Mouse (Mus musculus) heart, adult 11 months (tissue): ENCODE data around the gene Gm28635.
A peak's percentile ranks its signal among the peaks of the same experiment; 100 is the strongest.

Experiments
- DNase-seq: peaks from one replicate; pipeline ENCODE4 v3.0.0; 2022

Gm28635 gene

GRCm38 (mm10) chr2:84636231-84636741 lies 41.6 kb downstream of the Gm28635 start:
- DNase-seq, result peak; percentile 96

- peak; percentile 100 for DNase-seq
Measured at GRCm38 (mm10) chr2:84635611-84636010, 42.2 kb downstream of the Gm28635 start.

GRCm38 (mm10) chr2:84634934-84635482 lies 42.8 kb downstream of the Gm28635 start:
- DNase-seq, result peak; percentile 91

GRCm38 (mm10) chr2:84634006-84634405 lies 43.8 kb downstream of the Gm28635 start:
- peak; percentile 88 for DNase-seq

GRCm38 (mm10) chr2:84632999-84633398 lies 44.8 kb downstream of the Gm28635 start:
- peak; percentile 94 for DNase-seq

GRCm38 (mm10) chr2:84632001-84632400 lies 45.8 kb downstream of the Gm28635 start:
- DNase-seq, result peak; percentile 85

- peak; percentile 66 for DNase-seq
Measured at GRCm38 (mm10) chr2:84627036-84627435, 50.8 kb downstream of the Gm28635 start.

- DNase-seq, result peak; percentile 84
Measured at GRCm38 (mm10) chr2:84626366-84626975, 51.4 kb downstream of the Gm28635 start.

GRCm38 (mm10) chr2:84624201-84624600 lies 53.6 kb downstream of the Gm28635 start:
- DNase-seq, result peak; percentile 92

- peak; percentile 60 for DNase-seq
Measured at GRCm38 (mm10) chr2:84623428-84624119, 54.3 kb downstream of the Gm28635 start.

- no peak for DNase-seq
Measured at GRCm38 (mm10) chr2:84622668-84623067, 55.2 kb downstream of the Gm28635 start.

GRCm38 (mm10) chr2:84619646-84620340 lies 58.0 kb downstream of the Gm28635 start:
- peak; percentile 93 for DNase-seq

- peak; percentile 88 for DNase-seq
Measured at GRCm38 (mm10) chr2:84618914-84619313, 58.9 kb downstream of the Gm28635 start.

GRCm38 (mm10) chr2:84617637-84618515 lies 60.0 kb downstream of the Gm28635 start:
- DNase-seq, result peak; percentile 85

- DNase-seq, result peak; percentile 91
Measured at GRCm38 (mm10) chr2:84612764-84613163, 65.1 kb downstream of the Gm28635 start.

GRCm38 (mm10) chr2:84607842-84608241 lies 70.0 kb downstream of the Gm28635 start:
- no peak for DNase-seq

- no peak for DNase-seq
Measured at GRCm38 (mm10) chr2:84600977-84601376, 76.9 kb downstream of the Gm28635 start.

- no peak for DNase-seq
Measured at GRCm38 (mm10) chr2:84599270-84599888, 78.5 kb downstream of the Gm28635 start.

- DNase-seq, result no peak
Measured at GRCm38 (mm10) chr2:84597123-84597522, 80.7 kb downstream of the Gm28635 start.

- no peak for DNase-seq
Measured at GRCm38 (mm10) chr2:84592801-84593200, 85.0 kb downstream of the Gm28635 start.

GRCm38 (mm10) chr2:84585700-84586099 lies 92.1 kb downstream of the Gm28635 start:
- no peak for DNase-seq

GRCm38 (mm10) chr2:84582286-84582685 lies 95.6 kb downstream of the Gm28635 start:
- DNase-seq, result no peak
